Mouse (Mus musculus) adrenal gland, postnatal 10 days (tissue): Measurements from ENCODE around the gene Naa20. TPM values are rescaled to one million over a fixed set of nuclear protein-coding genes. Genes with fewer than 3 reads are reported as not detected.

Experiments
- DNase-seq: peaks from one replicate; pipeline ENCODE4 v3.0.0; 2021; ENCODE audit warnings: mixed read lengths
- microRNA-seq: library from miRNA; unstranded; fragments of <30 nt; microRNA quantifications from one replicate; pipeline ENCODE4 v1.2.0, GENCODE M21; 2021
- total RNA-seq, 2 experiments: library from RNA; stranded (reverse); gene quantifications; 2 replicates each; pipeline ENCODE4 v1.2.3; 2021

The Naa20 gene
- total RNA-seq, 2 experiments from 2014 or later = 68.5 to 75.2 TPM

DNA sequence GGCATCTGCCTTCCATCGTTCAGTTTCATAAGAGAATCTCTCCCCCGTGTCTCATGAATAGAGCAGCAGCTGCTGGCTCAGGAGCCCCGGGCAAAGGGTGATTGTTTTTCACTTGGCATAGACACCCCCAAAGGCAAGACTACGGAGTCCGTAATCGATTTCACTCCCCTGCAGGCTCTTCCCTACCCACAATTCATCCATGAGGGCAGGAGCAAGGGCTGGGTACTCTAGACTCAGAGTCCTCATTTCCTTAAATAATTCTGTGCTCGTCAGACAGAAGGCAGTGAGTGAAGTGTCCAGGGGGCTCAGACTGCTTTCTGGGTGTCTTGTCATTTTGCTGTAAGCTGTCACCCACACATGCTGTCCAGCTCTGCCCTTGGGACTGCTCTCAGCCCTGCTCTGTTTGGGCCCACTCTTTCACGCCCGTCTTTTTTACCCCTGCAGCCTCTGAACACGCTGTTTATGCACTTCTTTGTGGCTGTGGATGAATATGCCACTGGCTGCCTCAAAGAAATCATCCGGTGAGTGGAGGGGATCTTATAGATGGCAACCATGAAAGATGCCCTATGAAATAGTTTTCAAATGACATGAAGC is 47.7 kb downstream of the Naa20 start:
- no peak for DNase-seq

DNA sequence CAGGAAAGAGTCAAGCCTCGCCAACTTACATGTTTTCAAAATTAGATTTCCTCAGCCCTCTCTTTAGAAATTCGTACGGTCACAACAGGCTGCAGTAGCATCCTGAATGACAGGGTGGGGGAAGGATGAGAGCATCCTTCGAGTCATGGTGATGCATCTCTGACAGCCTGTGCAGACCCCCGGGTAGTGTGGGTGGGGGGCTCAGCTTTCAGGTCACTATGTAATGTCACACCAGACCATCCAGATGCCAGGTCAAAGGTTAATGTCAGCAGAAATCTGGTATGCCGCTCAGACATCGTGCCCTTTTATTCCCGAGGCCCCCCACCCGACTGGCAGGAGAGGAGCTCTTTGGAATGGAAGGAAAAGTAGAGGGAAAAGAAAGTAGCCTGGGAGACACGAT is 48.3 kb downstream of the Naa20 start:
- no peak for DNase-seq

DNA sequence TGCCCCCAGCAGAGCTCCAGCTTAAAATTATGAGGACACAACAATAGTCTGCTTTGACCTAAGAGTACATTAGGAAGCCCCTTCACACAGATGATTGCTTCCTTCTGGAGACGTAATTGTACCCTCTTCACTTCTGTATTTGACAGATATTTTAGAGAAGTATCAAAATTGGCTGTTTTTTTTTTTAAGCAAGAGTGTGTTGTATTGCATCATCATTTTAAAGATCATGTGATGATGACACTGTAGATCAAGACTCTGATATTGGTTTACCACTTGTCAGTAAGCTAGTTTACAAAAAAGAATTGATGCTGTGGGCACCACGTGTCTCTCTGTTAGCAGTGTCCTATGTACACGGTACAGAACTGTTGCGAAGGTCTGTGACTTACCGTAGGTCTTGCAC is 50.8 kb downstream of the Naa20 start:
- no peak for DNase-seq

- DNase-seq = no peak
These were observed 53.9 kb downstream of the Naa20 start for GRCm38 (mm10) chr2:145955844-145956243.

DNA sequence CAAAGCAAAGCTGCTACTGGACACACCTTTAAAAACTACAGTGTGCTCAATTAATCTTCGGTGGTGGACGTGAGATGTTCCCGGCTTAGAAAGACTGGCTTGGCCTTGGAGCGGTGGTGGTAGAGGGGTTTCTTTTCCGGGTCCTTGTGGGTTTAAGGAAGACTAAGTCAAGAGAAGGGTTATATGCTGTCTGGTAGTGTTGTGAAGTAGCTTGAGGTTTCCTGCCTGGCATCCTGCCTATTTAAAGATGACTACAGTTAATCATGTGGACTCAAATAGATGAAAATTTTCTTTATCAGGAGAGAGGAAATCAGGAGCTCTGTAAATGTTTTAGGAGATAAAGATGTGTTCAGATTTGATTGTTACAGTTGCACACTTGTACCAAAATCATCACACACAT is 54.4 kb downstream of the Naa20 start:
- no peak for DNase-seq

DNA sequence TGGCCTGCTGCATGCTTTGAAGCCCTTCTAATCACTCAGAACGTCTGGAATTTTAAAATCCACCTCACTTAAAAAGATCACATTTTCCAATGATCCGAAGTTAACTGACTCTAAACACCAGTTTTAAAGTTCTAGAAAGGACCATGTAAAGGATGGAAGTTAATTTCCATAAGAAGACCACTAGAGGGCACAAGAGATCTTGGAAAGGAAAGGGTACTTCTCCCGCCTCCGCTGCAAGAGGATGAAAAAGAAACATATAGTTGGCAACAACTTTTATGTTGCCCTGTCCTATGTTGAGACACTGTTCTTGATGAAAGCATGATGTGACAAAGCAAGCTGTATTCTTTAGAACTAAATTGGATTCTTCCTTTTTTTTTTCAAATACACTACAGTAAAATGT is 55.6 kb downstream of the Naa20 start:
- no peak for DNase-seq

DNA sequence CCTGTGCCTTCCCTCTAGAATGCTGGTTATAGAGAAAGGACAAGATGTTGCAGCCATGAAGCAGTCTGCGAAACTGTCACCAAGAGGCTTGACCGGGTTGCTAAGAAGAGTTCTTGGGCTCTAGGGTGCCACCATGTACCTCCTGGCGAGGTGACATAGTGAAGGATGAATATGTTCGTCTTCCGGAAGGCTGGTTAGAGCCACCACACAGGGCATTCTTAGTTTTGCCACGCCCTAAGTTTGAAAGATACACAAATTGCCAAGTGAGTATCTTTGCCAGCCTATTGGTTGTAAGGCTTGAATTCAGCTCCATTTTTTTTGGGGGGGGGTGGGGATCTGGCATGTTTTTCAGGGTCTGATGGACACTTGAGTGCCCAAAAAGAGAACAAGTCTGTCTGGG is 56.2 kb downstream of the Naa20 start:
- no peak for DNase-seq

DNA sequence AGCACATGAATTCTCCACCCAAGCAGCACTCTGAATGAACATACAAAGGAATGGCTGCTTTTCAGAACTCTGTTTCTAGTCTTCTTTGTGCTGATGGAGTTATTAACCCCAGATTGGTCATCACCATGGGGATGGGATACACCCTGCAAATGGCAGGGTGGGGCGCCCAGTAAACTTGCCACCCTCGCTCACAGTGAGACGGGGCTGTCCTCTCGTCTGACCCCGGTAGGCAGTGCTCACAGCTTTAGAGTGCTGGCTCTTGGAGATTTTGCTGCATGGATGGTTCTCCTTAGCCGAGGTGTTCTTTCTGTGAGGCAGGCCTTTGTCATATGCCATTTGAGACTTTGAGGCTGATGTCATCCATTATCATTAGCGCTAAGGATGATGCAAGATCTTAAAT is 56.7 kb downstream of the Naa20 start:
- DNase-seq = no peak

GRCm38 (mm10) chr2:145961861-145962260 is 60.0 kb downstream of the Naa20 start:
- no peak for DNase-seq

Small RNAs within 50 kb of the gene (microRNA-seq; reads per million reads assigned to microRNA genes)
- gene Gm25026 = not detected

Other genes starting within 250 kb of the Naa20 start
- gene Rin2, start 226.9 kb upstream of the Naa20 start, total RNA-seq = 10 to 100 TPM; 24.6 to 32.2 TPM
- 10 to 100 TPM; 12.1 to 20.4 TPM for gene Cfap61, start 32.7 kb downstream of the Naa20 start, total RNA-seq
- gene Crnkl1, start 32.9 kb downstream of the Naa20 start, total RNA-seq = 10 to 100 TPM; 19.2 to 22.0 TPM